Mouse (Mus musculus) liver (tissue): Measurements from ENCODE around the gene Entpd8.

ENCODE experiments used
- DNase-seq: peaks from one replicate; pipeline ENCODE4 v3.0.0-alpha.2; 2020; ENCODE audit warnings: mixed read lengths

The Entpd8 gene

GRCm38 (mm10) chr2:25095109-25095850 is 15.2 kb downstream of the Entpd8 start, which contains the start of gene Noxa1:
Gene Noxa1 (minus strand): TSS chr2:25095149.
- DNase-seq = peak; percentile 53

- DNase-seq = no peak
Observed at GRCm38 (mm10) chr2:25098005-25098615, 18.0 kb downstream of the Entpd8 start.

GRCm38 (mm10) chr2:25098956-25099355 is 18.9 kb downstream of the Entpd8 start:
- peak; percentile 36 for DNase-seq

- no peak for DNase-seq
Observed at GRCm38 (mm10) chr2:25099703-25100102, 19.6 kb downstream of the Entpd8 start.

- no peak for DNase-seq
Observed at GRCm38 (mm10) chr2:25104122-25104521, 24.0 kb downstream of the Entpd8 start.

GRCm38 (mm10) chr2:25106045-25106444 is 25.9 kb downstream of the Entpd8 start:
- DNase-seq = no peak

GRCm38 (mm10) chr2:25109487-25109886 is 29.4 kb downstream of the Entpd8 start:
- DNase-seq = no peak

GRCm38 (mm10) chr2:25110505-25111183 is 30.5 kb downstream of the Entpd8 start:
- DNase-seq = no peak

- DNase-seq = peak; percentile 58
Observed at GRCm38 (mm10) chr2:25111184-25111791, 31.2 kb downstream of the Entpd8 start.

- no peak for DNase-seq
Observed at GRCm38 (mm10) chr2:25114308-25114707, 34.2 kb downstream of the Entpd8 start.

GRCm38 (mm10) chr2:25115442-25115841 is 35.3 kb downstream of the Entpd8 start:
- peak; percentile 71 for DNase-seq

GRCm38 (mm10) chr2:25120963-25121362 is 40.9 kb downstream of the Entpd8 start:
- no peak for DNase-seq

GRCm38 (mm10) chr2:25122666-25123065 is 42.6 kb downstream of the Entpd8 start:
- DNase-seq = no peak

GRCm38 (mm10) chr2:25123527-25123926 is 43.4 kb downstream of the Entpd8 start:
- DNase-seq = no peak

GRCm38 (mm10) chr2:25124411-25124810 is 44.3 kb downstream of the Entpd8 start:
- DNase-seq = no peak

GRCm38 (mm10) chr2:25125146-25125545 is 45.0 kb downstream of the Entpd8 start:
- no peak for DNase-seq

- DNase-seq = no peak
Observed at GRCm38 (mm10) chr2:25126011-25127010, 46.2 kb downstream of the Entpd8 start.

GRCm38 (mm10) chr2:25127206-25127605 is 47.1 kb downstream of the Entpd8 start:
- peak; percentile 83 for DNase-seq

GRCm38 (mm10) chr2:25128072-25128471 is 48.0 kb downstream of the Entpd8 start:
- no peak for DNase-seq

GRCm38 (mm10) chr2:25131601-25132000 is 51.5 kb downstream of the Entpd8 start:
- peak; percentile 47 for DNase-seq
